Mouse (Mus musculus) megakaryocyte-erythroid progenitor cell, adult 5-6 weeks (primary cell): ENCODE results near the gene Olfr560. TPM values are rescaled to one million over a fixed set of nuclear protein-coding genes. Genes with fewer than 3 reads are reported as not detected.

Source experiments
- ATAC-seq: replicated peaks from 2 replicates; pipeline ENCODE4 v1.8.0; 2016; ENCODE audit warnings: mild to moderate bottlenecking, inconsistent platforms; ENCODE audit not compliant: severe bottlenecking, poor library complexity, low FRiP score, low TSS enrichment
- total RNA-seq, 2 experiments: library from RNA; stranded (forward) in 1 of 2; stranded (reverse) in 1 of 2; fragments of 200-1000, 215-1000 nt in 1 of 2; fragments of >200 nt in 1 of 2; fragmentation: Nextera tagmentation in 1 of 2; gene quantifications; 2 replicates each; pipeline ENCODE4 v1.2.3; 2014 to 2017

Olfr560 gene
- total RNA-seq (2014; fragmentation: Nextera tagmentation) (not detected in 2 replicates), total RNA-seq (2017) (not detected in 2 replicates)

DNA sequence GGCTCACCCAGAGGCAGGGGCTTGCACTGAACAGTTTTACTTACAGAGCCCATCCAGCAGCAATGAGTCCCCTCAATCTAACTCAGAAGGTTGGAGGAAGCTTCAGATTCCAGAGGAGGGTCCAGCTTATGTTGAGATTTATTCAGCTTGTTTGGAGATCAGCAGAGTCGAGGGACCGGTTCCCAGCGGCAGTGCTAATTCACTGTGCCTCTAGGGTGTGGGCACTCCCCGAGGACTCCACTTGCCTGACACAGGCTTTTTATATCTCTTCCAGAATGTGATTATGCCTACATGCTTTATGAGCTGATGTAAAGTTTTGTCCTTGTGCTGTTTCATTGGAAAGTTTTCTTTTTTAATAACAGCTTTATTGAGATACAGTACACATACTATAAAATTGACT, at the start of gene Olfr560, which contains the start of gene Olfr78:
Gene Olfr560, minus strand, starts transcription at position 101 of the 400 bp plus-strand sequence.
Gene Olfr78, minus strand, starts transcription at position 206 of the 400 bp plus-strand sequence.
- ATAC-seq = no peak

DNA sequence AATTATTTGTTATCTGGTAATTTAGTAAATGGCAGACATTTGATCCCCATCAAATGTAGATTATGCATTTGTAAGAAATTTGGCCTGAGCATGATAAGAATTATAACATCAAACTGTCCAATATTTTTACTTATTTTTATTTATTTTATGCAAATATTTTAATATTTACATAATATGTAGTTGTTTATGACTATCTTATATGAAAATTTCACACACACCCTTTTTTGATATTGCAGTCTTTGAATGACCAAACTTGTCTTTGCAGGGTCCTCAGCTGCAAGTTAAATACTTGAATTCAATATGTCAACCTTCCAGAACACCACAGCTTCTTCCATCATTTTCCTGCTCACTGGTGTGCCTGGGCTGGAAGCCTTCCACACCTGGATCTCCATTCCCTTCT, 44.0 kb upstream of the Olfr560 start, which contains the start of gene Olfr564:
Gene Olfr564, plus strand, starts transcription at position 301 of the 400 bp plus-strand sequence.
- no peak for ATAC-seq

DNA sequence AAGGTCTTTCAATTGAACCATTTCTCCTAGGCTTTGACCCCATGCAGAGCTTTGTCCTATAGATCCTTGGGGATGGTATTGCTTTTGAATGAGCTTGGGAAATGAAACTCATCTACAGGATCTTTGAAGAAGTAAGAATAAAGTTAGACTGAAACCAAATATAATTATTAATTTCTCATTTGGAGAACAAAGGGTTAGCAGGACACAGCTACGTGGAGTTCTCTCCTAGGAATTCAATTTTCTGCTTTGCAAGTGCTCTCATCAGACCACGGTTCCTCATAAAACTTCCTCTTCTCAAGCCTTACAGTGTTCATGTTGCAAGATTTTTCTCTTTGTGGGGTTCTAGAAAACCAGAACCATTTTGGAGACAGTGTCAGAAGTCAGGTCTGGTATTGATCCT, 11.8 kb upstream of the Olfr560 start, which contains the start of gene Olfr561:
Gene Olfr561, plus strand, starts transcription at position 301 of the 400 bp plus-strand sequence.
- ATAC-seq = no peak

DNA sequence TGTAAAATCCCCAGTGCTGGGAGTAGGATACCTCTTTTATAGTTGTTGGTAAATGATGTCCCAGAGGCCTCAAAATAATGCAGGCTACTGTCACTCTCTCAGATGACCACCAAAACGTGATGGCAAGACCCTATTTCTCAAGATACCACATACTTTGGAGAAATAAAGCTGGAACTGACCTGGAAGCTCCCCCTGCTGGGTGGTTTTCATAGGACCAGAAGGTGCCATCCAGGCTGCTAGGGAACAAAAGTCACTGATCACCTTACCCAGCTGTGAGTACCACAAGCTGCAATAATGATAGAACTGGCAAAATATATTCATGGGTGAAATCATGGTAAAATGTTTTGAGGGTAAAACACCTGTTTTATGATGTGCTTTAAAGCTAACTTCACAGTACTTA, 7.1 kb downstream of the Olfr560 start:
- ATAC-seq = 0 out of 2 replicates have a peak, but pooled peaks have one; percentile 59

DNA sequence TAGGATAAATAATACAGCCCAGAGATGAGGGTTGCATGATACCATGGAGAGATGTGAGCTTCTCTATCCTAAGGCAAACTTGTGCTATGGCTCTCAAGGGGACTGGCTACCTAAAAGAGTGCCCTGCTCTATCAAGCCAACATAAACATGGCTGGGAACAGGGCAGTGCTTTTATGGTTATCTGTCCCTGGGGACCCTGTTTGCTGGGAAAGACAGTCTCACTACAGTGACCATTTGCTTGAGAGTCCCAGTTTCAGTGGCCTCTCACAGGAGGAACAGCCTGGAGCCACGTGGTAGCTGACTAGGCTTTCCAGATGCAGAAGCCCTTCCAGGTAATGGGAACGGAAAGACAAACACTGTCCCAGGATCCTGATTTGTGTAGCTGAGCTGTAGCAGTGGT, 21.5 kb downstream of the Olfr560 start:
- no peak for ATAC-seq

DNA sequence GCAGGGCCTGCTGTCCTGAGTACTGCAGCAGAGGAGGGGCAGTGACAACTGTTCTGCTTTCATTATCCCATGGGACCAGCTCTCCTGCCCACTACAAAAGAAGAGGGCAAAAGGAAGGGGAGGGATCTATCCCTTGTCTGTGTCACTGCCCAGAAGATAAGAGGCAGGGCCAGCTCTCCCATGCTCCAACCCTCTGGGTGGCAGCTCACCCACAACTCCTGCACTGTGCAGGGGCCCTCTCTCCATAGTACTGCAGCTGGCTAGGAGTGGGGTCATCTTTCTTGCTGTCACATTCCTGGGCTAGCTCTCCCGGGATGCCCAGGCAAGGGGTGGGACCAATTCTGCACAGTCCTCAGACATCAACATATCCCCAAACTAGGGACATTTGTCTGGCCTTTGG, 25.4 kb downstream of the Olfr560 start:
- ATAC-seq = no peak

DNA sequence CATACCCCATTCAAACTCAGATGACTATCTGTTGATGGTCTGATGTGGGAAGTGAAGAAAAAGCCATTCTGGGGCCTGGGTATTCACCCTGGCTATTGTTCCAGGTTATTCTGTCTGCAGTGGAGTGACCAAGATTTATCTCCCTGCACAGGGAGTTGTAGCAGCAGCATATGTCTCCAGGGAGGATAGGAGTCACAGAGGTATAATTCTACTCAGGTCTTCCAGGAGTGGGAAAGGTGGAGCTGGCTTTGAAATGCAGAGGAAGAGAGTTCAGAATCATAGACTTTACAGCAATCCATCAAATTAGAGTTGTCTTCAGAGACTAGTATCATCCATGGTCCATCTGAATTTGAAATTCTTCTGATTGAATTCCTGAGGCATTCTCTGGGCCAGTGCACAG, 31.8 kb downstream of the Olfr560 start, which contains the start of gene Olfr559:
Gene Olfr559, minus strand, starts transcription at position 101 of the 400 bp plus-strand sequence.
- no peak for ATAC-seq

DNA sequence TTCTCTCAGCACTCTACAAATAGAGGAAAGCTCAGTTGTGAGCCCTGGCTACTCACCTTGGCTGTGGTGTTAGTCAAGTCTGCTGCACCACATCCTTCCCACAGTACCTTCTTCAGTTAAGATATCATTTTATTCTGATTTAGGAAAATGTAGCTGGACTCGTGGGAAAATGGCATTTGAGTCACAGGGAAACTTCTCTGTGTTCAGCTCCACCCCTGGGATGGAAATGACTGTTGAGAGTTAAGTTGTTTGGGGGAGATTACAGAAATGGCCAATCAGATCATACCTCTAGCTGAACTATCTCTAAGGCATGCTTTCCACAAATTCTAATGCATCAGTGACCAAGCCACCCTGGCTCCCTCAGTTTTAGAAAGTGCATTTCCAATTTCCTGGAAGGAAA, 40.2 kb downstream of the Olfr560 start, which contains the start of gene Olfr33:
Gene Olfr33, minus strand, starts transcription at position 101 of the 400 bp plus-strand sequence.
- ATAC-seq = no peak

DNA sequence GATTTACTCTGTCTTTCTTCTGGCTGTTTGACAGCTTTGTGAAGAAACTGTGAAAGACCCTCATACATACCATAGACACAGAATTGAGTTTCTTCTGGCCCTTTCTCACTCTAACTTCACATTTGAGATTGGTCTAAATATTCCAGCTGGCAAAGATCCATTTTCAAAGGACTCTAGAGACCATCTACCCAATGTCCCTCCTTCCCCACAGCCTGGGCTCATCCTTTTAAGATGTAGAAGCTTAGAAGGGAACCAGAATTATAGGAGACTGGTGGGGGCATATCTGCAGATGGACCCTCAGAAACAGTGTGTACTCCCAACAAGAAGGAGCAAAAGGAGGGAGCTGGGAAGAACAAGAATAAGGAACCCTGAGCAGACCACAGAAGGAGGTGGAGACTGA, 57.3 kb downstream of the Olfr560 start, which contains the start of gene Olfr558:
Gene Olfr558, plus strand, starts transcription at position 301 of the 400 bp plus-strand sequence.
- ATAC-seq = no peak

Other genes with a start within 250 kb of the Olfr560 start
Only the 30 nearest of the 31 such genes appear.
- not detected in 2 replicates for gene Olfr547, start 224.6 kb downstream of the Olfr560 start, total RNA-seq (2014; fragmentation: Nextera tagmentation)
- not detected in 2 replicates for gene Olfr547, start 224.6 kb downstream of the Olfr560 start, total RNA-seq (2017)
- not detected in 2 replicates for gene Olfr548-ps1, start 218.5 kb downstream of the Olfr560 start, total RNA-seq (2014; fragmentation: Nextera tagmentation)
- not detected in 2 replicates for gene Olfr548-ps1, start 218.5 kb downstream of the Olfr560 start, total RNA-seq (2017)
- not detected in 2 replicates for gene Olfr549, start 209.5 kb downstream of the Olfr560 start, total RNA-seq (2014; fragmentation: Nextera tagmentation)
- not detected in 2 replicates for gene Olfr549, start 209.5 kb downstream of the Olfr560 start, total RNA-seq (2017)
- 10.2 and 20.0 TPM in 2 replicates for gene Trim21, start 193.9 kb downstream of the Olfr560 start, total RNA-seq (2014; fragmentation: Nextera tagmentation)
- gene Trim21, start 193.9 kb downstream of the Olfr560 start, total RNA-seq (2017) = 24.0 and 31.5 TPM in 2 replicates
- gene Olfr550, start 187.9 kb downstream of the Olfr560 start, total RNA-seq (2014; fragmentation: Nextera tagmentation) = not detected in 2 replicates
- gene Olfr550, start 187.9 kb downstream of the Olfr560 start, total RNA-seq (2017) = 0.04 TPM in 1 of 2 replicates, not detected in the other
- not detected in 2 replicates for gene Olfr551, start 167.5 kb downstream of the Olfr560 start, total RNA-seq (2014; fragmentation: Nextera tagmentation)
- gene Olfr551, start 167.5 kb downstream of the Olfr560 start, total RNA-seq (2017) = not detected in 2 replicates
- gene Olfr552, start 161.6 kb downstream of the Olfr560 start, total RNA-seq (2014; fragmentation: Nextera tagmentation) = 0.20 TPM in 1 of 2 replicates, not detected in the other
- gene Olfr552, start 161.6 kb downstream of the Olfr560 start, total RNA-seq (2017) = not detected in 2 replicates
- gene Olfr553, start 141.1 kb downstream of the Olfr560 start, total RNA-seq (2014; fragmentation: Nextera tagmentation) = not detected in 2 replicates
- gene Olfr553, start 141.1 kb downstream of the Olfr560 start, total RNA-seq (2017) = not detected in 2 replicates
- not detected in 2 replicates for gene Olfr554, start 120.9 kb downstream of the Olfr560 start, total RNA-seq (2014; fragmentation: Nextera tagmentation)
- not detected in 2 replicates for gene Olfr554, start 120.9 kb downstream of the Olfr560 start, total RNA-seq (2017)
- gene Olfr555, start 100.5 kb downstream of the Olfr560 start, total RNA-seq (2014; fragmentation: Nextera tagmentation) = not detected in 2 replicates
- not detected in 2 replicates for gene Olfr555, start 100.5 kb downstream of the Olfr560 start, total RNA-seq (2017)
- not detected in 2 replicates for gene Olfr556, start 94.5 kb downstream of the Olfr560 start, total RNA-seq (2014; fragmentation: Nextera tagmentation)
- not detected in 2 replicates for gene Olfr556, start 94.5 kb downstream of the Olfr560 start, total RNA-seq (2017)
- 6.7 and 8.4 TPM in 2 replicates for gene Trim68, start 72.0 kb downstream of the Olfr560 start, total RNA-seq (2014; fragmentation: Nextera tagmentation)
- gene Trim68, start 72.0 kb downstream of the Olfr560 start, total RNA-seq (2017) = 1.8 and 6.0 TPM in 2 replicates
- gene Olfr557, start 63.5 kb downstream of the Olfr560 start, total RNA-seq (2014; fragmentation: Nextera tagmentation) = not detected in 2 replicates
- not detected in 2 replicates for gene Olfr557, start 63.5 kb downstream of the Olfr560 start, total RNA-seq (2017)
- gene Olfr558, start 57.2 kb downstream of the Olfr560 start, total RNA-seq (2014; fragmentation: Nextera tagmentation) = not detected in 2 replicates
- not detected in 2 replicates for gene Olfr558, start 57.2 kb downstream of the Olfr560 start, total RNA-seq (2017)
- not detected in 2 replicates for gene Olfr33, start 40.3 kb downstream of the Olfr560 start, total RNA-seq (2014; fragmentation: Nextera tagmentation)
- not detected in 2 replicates for gene Olfr33, start 40.3 kb downstream of the Olfr560 start, total RNA-seq (2017)
- not detected in 2 replicates for gene Olfr559, start 31.9 kb downstream of the Olfr560 start, total RNA-seq (2014; fragmentation: Nextera tagmentation)
- not detected in 2 replicates for gene Olfr559, start 31.9 kb downstream of the Olfr560 start, total RNA-seq (2017)
- not detected in 2 replicates for gene Olfr78, start 105 bp upstream of the Olfr560 start, total RNA-seq (2014; fragmentation: Nextera tagmentation)
- gene Olfr78, start 105 bp upstream of the Olfr560 start, total RNA-seq (2017) = not detected in 2 replicates
- not detected in 2 replicates for gene Olfr561, start 11.9 kb upstream of the Olfr560 start, total RNA-seq (2014; fragmentation: Nextera tagmentation)
- not detected in 2 replicates for gene Olfr561, start 11.9 kb upstream of the Olfr560 start, total RNA-seq (2017)
- not detected in 2 replicates for gene Olfr564, start 44.1 kb upstream of the Olfr560 start, total RNA-seq (2014; fragmentation: Nextera tagmentation)
- gene Olfr564, start 44.1 kb upstream of the Olfr560 start, total RNA-seq (2017) = not detected in 2 replicates
- gene Olfr566, start 99.4 kb upstream of the Olfr560 start, total RNA-seq (2014; fragmentation: Nextera tagmentation) = not detected in 2 replicates
- gene Olfr566, start 99.4 kb upstream of the Olfr560 start, total RNA-seq (2017) = not detected in 2 replicates
- gene Olfr568, start 117.8 kb upstream of the Olfr560 start, total RNA-seq (2014; fragmentation: Nextera tagmentation) = not detected in 2 replicates
- not detected in 2 replicates for gene Olfr568, start 117.8 kb upstream of the Olfr560 start, total RNA-seq (2017)
- not detected in 2 replicates for gene Olfr569, start 131.5 kb upstream of the Olfr560 start, total RNA-seq (2014; fragmentation: Nextera tagmentation)
- not detected in 2 replicates for gene Olfr569, start 131.5 kb upstream of the Olfr560 start, total RNA-seq (2017)
- not detected in 2 replicates for gene Olfr570, start 135.2 kb upstream of the Olfr560 start, total RNA-seq (2014; fragmentation: Nextera tagmentation)
- not detected in 2 replicates for gene Olfr570, start 135.2 kb upstream of the Olfr560 start, total RNA-seq (2017)
- not detected in 2 replicates for gene Olfr571, start 158.2 kb upstream of the Olfr560 start, total RNA-seq (2014; fragmentation: Nextera tagmentation)
- not detected in 2 replicates for gene Olfr571, start 158.2 kb upstream of the Olfr560 start, total RNA-seq (2017)
- gene Olfr572, start 165.0 kb upstream of the Olfr560 start, total RNA-seq (2014; fragmentation: Nextera tagmentation) = not detected in 2 replicates
- gene Olfr572, start 165.0 kb upstream of the Olfr560 start, total RNA-seq (2017) = not detected in 2 replicates
- not detected in 2 replicates for gene Olfr573-ps1, start 183.2 kb upstream of the Olfr560 start, total RNA-seq (2014; fragmentation: Nextera tagmentation)
- not detected in 2 replicates for gene Olfr573-ps1, start 183.2 kb upstream of the Olfr560 start, total RNA-seq (2017)
- not detected in 2 replicates for gene Olfr574, start 189.1 kb upstream of the Olfr560 start, total RNA-seq (2014; fragmentation: Nextera tagmentation)
- gene Olfr574, start 189.1 kb upstream of the Olfr560 start, total RNA-seq (2017) = not detected in 2 replicates
- not detected in 2 replicates for gene Olfr575, start 199.4 kb upstream of the Olfr560 start, total RNA-seq (2014; fragmentation: Nextera tagmentation)
- not detected in 2 replicates for gene Olfr575, start 199.4 kb upstream of the Olfr560 start, total RNA-seq (2017)
- gene Olfr576, start 203.3 kb upstream of the Olfr560 start, total RNA-seq (2014; fragmentation: Nextera tagmentation) = not detected in 2 replicates
- not detected in 2 replicates for gene Olfr576, start 203.3 kb upstream of the Olfr560 start, total RNA-seq (2017)
- gene Olfr577, start 216.6 kb upstream of the Olfr560 start, total RNA-seq (2014; fragmentation: Nextera tagmentation) = not detected in 2 replicates
- not detected in 2 replicates for gene Olfr577, start 216.6 kb upstream of the Olfr560 start, total RNA-seq (2017)